Comparison of ENCODE assay signal across 20 mouse cellular contexts in the genomic region with DNA sequence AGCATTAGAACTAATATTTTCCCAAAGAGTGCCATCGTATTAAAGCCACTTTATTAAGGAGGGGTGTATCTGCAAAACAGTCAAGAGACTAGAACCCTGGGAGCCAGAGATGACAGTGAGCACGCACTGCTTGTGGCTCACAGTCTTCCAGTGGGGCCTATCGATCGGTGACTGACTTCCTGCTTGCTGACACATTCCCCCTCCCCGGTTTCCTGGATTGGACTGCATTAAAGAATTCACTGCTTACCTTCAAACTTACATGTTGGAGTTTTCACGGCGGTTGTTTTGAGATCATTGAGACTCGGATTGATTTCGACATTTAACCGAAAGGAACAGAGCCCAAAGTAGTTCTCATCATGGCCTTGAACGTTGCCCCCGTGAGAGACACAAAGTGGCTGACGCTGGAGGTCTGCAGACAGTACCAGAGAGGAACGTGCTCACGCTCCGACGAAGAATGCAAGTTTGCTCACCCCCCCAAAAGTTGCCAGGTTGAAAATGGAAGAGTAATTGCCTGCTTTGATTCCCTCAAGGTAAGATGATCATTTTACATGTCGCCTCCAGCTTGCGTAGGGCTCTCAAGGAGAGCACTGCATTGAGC. TPM values are rescaled to one million over a fixed set of nuclear protein-coding genes. Genes with fewer than 3 reads are reported as not detected.
DNase-seq lines count a peak whose midpoint lies in the region; ATAC-seq and TF ChIP-seq lines count a peak whose summit lies in the region.
"Had no signal": no experiment of that assay in that cellular context is flagged by ENCODE, and none has a peak within 500 bp of the region (broad histone marks: within the 10 kb centered on the region; RNA-seq: fewer than 3 reads in every experiment).

No protein-coding gene starts in this region.

- TF ChIP-seq EP300 in liver, postnatal 0 days (IDR thresholded peaks at IDR 0.05; ENCODE audit: low read depth): no peak

- H3K27me3 ChIP-seq in liver, postnatal 0 days (ENCODE audit: insufficient read depth, low read length): no peaks in the 10 kb centered on the region
- H3K27me3 ChIP-seq: forebrain, embryonic 12.5 days; liver, embryonic 13.5 days; neural tube, embryonic 13.5 days had no signal

- intact Hi-C loops in gastrocnemius, adult 2 months (cut with DNase I): no loop called here

- peak overlapping the region; percentile 11; the same call in 1 of the 2 replicates for H3K4me3 ChIP-seq in gastrocnemius, adult 2 months
- peak overlapping the region; percentile 32 for H3K4me3 ChIP-seq in bone marrow macrophage, adult 2 months (ENCODE audit: insufficient read depth, low read length)
- no peak overlapping the region for H3K4me3 ChIP-seq in liver, postnatal 0 days (ENCODE audit: low read depth, low read length)
- H3K4me3 ChIP-seq: forebrain, embryonic 12.5 days; heart, embryonic 10.5 days; liver, embryonic 13.5 days; midbrain, embryonic 10.5 days; neural tube, embryonic 13.5 days had no signal

- peak overlapping the region; percentile 55 for H3K27ac ChIP-seq in gastrocnemius, adult 2 months
- H3K27ac ChIP-seq in bone marrow macrophage, adult 2 months (ENCODE audit: insufficient read depth, low read depth, low read length): peak overlapping the region; percentile 68
- H3K27ac ChIP-seq in liver, postnatal 0 days (ENCODE audit: low read depth): 0 out of 2 replicates have a peak overlapping the region, but pooled peaks have one; percentile 23
- H3K27ac ChIP-seq: forebrain, embryonic 12.5 days; heart, embryonic 10.5 days; liver, embryonic 13.5 days; midbrain, embryonic 10.5 days; neural tube, embryonic 13.5 days had no signal

- WGBS in liver, postnatal 0 days (ENCODE audit: insufficient replicate concordance): 47% methylated on average over 19 of the region's 19 CpGs

- H3K9ac ChIP-seq in liver, postnatal 0 days (replicated peaks): no peak overlapping the region
- H3K9ac ChIP-seq: forebrain, embryonic 12.5 days; liver, embryonic 13.5 days; neural tube, embryonic 13.5 days had no signal

- no peaks in the 10 kb centered on the region for H3K9me3 ChIP-seq in liver, postnatal 0 days (ENCODE audit: low read length)
- H3K9me3 ChIP-seq: forebrain, embryonic 12.5 days; G1E; heart, embryonic 10.5 days; liver, embryonic 13.5 days; midbrain, embryonic 10.5 days; neural tube, embryonic 13.5 days had no signal

- ATAC-seq in liver, postnatal 0 days: no peak
- ATAC-seq: hindbrain, embryonic 16.5 days; intestine, postnatal 0 days had no signal

- TF ChIP-seq CTCF in gastrocnemius, adult 2 months (IDR thresholded peaks at IDR 0.05): no peak
- no peak for TF ChIP-seq CTCF in bone marrow macrophage, adult 2 months (IDR thresholded peaks at IDR 0.05; ENCODE audit: low read depth, low read length)
- TF ChIP-seq CTCF in liver, postnatal 0 days (IDR thresholded peaks at IDR 0.05; ENCODE audit: low read depth): no peak

- no peak for TF ChIP-seq POLR2A in bone marrow macrophage, adult 2 months (IDR thresholded peaks at IDR 0.05; ENCODE audit: borderline replicate concordance, low read depth, low read length)

- DNase-seq in gastrocnemius, adult 2 months: no peak
- DNase-seq in gastrocnemius, postnatal 25 days: no peak
- peak; percentile 57 for DNase-seq in 416B (ENCODE audit: low read depth)
- no peak for DNase-seq in liver, postnatal 0 days
- no peak for DNase-seq in kidney, adult 18-20 months
- no peak for DNase-seq in kidney, adult 9 months
- DNase-seq: gastrocnemius, postnatal 14 days; heart, postnatal 4 days; kidney, postnatal 14 days; liver, embryonic 13.5 days; lung, postnatal 10 days; thymus, postnatal 4 days had no signal

- peaks cover 6% of the 10 kb centered on the region; the same call in 1 of the 2 replicates for H3K36me3 ChIP-seq in liver, postnatal 0 days (replicated peaks; ENCODE audit: insufficient read depth, low read length)
- H3K36me3 ChIP-seq: forebrain, embryonic 12.5 days; liver, embryonic 13.5 days; midbrain, embryonic 10.5 days; neural tube, embryonic 13.5 days had no signal

- H3K4me1 ChIP-seq in bone marrow macrophage, adult 2 months (ENCODE audit: control insufficient read depth, insufficient read depth, low read length): peaks cover 59% of the 10 kb centered on the region
- peaks cover 16% of the 10 kb centered on the region for H3K4me1 ChIP-seq in liver, postnatal 0 days (ENCODE audit: insufficient read depth)
- H3K4me1 ChIP-seq: forebrain, embryonic 12.5 days; midbrain, embryonic 10.5 days; neural tube, embryonic 13.5 days had no signal

- H3K4me2 ChIP-seq in liver, postnatal 0 days (ENCODE audit: low read depth, low read length): 0 out of 2 replicates have a peak overlapping the region, but pooled peaks have one; percentile 20
- H3K4me2 ChIP-seq: forebrain, embryonic 12.5 days; liver, embryonic 13.5 days; neural tube, embryonic 13.5 days had no signal

RNA-seq across cellular contexts. Expression of gene Mbnl2, which starts 49.5 kb away (rescaled TPM):
- total RNA-seq in gastrocnemius, adult 2 months (2021): 100 to 1,000 TPM; 282 to 352 TPM
- 100 to 1,000 TPM; 269 to 316 TPM for total RNA-seq in gastrocnemius, postnatal 25 days (2021)
- polyA plus RNA-seq in bone marrow macrophage, adult 2 months (2012; ENCODE audit: insufficient read depth, insufficient read length, missing spikeins): 98.2 and 110 TPM in 2 replicates
- 16.0 and 16.9 TPM in 2 replicates for polyA plus RNA-seq in liver, postnatal 0 days (2015; fragmentation: Nextera tagmentation; extraction: Ambion mirVana)
